Mouse (Mus musculus): ENCODE results near the gene Lrfn1. TPM values are rescaled to one million over a fixed set of nuclear protein-coding genes. Genes with fewer than 3 reads are reported as not detected.
A peak's percentile ranks its signal among the peaks of the same experiment; 100 is the strongest.

Lrfn1 gene
- polyA plus RNA-seq, 1 experiment, result 14.6 TPM

GRCm38 (mm10) chr7:28484192-28484591, 32.4 kb downstream of the Lrfn1 start:
- H3K27ac ChIP-seq (ENCODE audit: insufficient read depth, low read length), result no peak overlapping the region
- TF ChIP-seq CTCF (IDR thresholded peaks at IDR 0.05; ENCODE audit: low read depth, low read length) (no peak), EP300 (IDR thresholded peaks at IDR 0.05; ENCODE audit: insufficient read depth, low read depth, low read length) (peak; percentile 59; the same call in 1 of the 2 replicates), POLR2A (IDR thresholded peaks at IDR 0.05; ENCODE audit: insufficient read depth, low read length) (no peak)
- no peaks in the 10 kb centered on the region for H3K9me3 ChIP-seq (replicated peaks; ENCODE audit: control insufficient read depth, insufficient read depth, low read length, poor library complexity, severe bottlenecking)
- H3K27me3 ChIP-seq (ENCODE audit: control insufficient read depth, insufficient read depth, low read length, poor library complexity, severe bottlenecking), result no peaks in the 10 kb centered on the region
- H3K4me3 ChIP-seq (ENCODE audit: low read depth, low read length), result no peak overlapping the region
- H3K36me3 ChIP-seq (ENCODE audit: control insufficient read depth, insufficient read depth, low read length, poor library complexity, severe bottlenecking), result no peaks in the 10 kb centered on the region
- H3K4me1 ChIP-seq (ENCODE audit: control insufficient read depth, insufficient read depth, low read length), result peaks cover 5% of the 10 kb centered on the region
- no peak overlapping the region for H3K9ac ChIP-seq (ENCODE audit: low read depth, poor library complexity, severe bottlenecking)

- Histone ChIP-seq H3K4me1 (ENCODE audit: control insufficient read depth, insufficient read depth, low read length) (peaks cover 2% of the 10 kb centered on the region), H3K36me3 (ENCODE audit: control insufficient read depth, insufficient read depth, low read length, poor library complexity, severe bottlenecking) (no peaks in the 10 kb centered on the region), H3K4me3 (ENCODE audit: low read depth, low read length) (peak overlapping the region; percentile 61), H3K9me3 (replicated peaks; ENCODE audit: control insufficient read depth, insufficient read depth, low read length, poor library complexity, severe bottlenecking) (no peaks in the 10 kb centered on the region), H3K27ac (ENCODE audit: insufficient read depth, low read length) (peak overlapping the region; percentile 66), H3K27me3 (ENCODE audit: control insufficient read depth, insufficient read depth, low read length, poor library complexity, severe bottlenecking) (no peaks in the 10 kb centered on the region), H3K9ac (ENCODE audit: low read depth, poor library complexity, severe bottlenecking) (peak overlapping the region; percentile 34)
- no peak for TF ChIP-seq CTCF (IDR thresholded peaks at IDR 0.05; ENCODE audit: low read depth, low read length)
- TF ChIP-seq POLR2A (IDR thresholded peaks at IDR 0.05; ENCODE audit: insufficient read depth, low read length), result peak; percentile 73
These were observed 36.3 kb downstream of the Lrfn1 start for GRCm38 (mm10) chr7:28488030-28488491.

DNA sequence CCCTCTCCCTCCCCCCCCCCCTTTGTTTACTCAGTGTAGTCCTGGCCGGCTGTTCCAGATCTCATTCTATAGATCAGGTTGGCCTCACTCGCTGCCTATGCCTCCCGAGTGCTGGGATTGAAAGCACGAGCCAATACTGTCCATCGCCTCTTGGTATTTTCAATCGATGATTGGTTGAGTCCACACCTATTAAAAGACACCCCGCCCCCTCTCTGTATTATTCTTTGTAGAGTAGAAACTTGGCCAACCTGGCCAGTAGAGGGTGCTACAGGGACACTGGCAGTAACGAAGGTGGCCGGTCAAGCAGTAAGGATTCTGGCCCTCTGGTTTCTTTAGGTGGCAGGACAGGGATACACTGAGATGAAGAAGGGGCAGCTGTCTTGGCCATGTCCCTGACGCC, 38.6 kb downstream of the Lrfn1 start:
- Histone ChIP-seq H3K27me3 (ENCODE audit: control insufficient read depth, insufficient read depth, low read length, poor library complexity, severe bottlenecking) (no peaks in the 10 kb centered on the region), H3K4me3 (ENCODE audit: low read depth, low read length) (peak overlapping the region; percentile 78), H3K9me3 (replicated peaks; ENCODE audit: control insufficient read depth, insufficient read depth, low read length, poor library complexity, severe bottlenecking) (no peaks in the 10 kb centered on the region), H3K27ac (ENCODE audit: insufficient read depth, low read length) (0 out of 2 replicates have a peak overlapping the region, but pooled peaks have one; percentile 36), H3K4me1 (ENCODE audit: control insufficient read depth, insufficient read depth, low read length) (peaks cover 2% of the 10 kb centered on the region), H3K36me3 (ENCODE audit: control insufficient read depth, insufficient read depth, low read length, poor library complexity, severe bottlenecking) (no peaks in the 10 kb centered on the region), H3K9ac (ENCODE audit: low read depth, poor library complexity, severe bottlenecking) (peak overlapping the region; percentile 49)
- TF ChIP-seq CTCF (IDR thresholded peaks at IDR 0.05; ENCODE audit: low read depth, low read length), result peak; percentile 78
- TF ChIP-seq POLR2A (IDR thresholded peaks at IDR 0.05; ENCODE audit: insufficient read depth, low read length), result no peak
- TF ChIP-seq EP300 (IDR thresholded peaks at IDR 0.05; ENCODE audit: insufficient read depth, low read depth, low read length), result no peak

GRCm38 (mm10) chr7:28490903-28491302, 39.1 kb downstream of the Lrfn1 start:
- Histone ChIP-seq H3K27me3 (ENCODE audit: control insufficient read depth, insufficient read depth, low read length, poor library complexity, severe bottlenecking) (no peaks in the 10 kb centered on the region), H3K4me3 (ENCODE audit: low read depth, low read length) (peak overlapping the region; percentile 78), H3K9me3 (replicated peaks; ENCODE audit: control insufficient read depth, insufficient read depth, low read length, poor library complexity, severe bottlenecking) (no peaks in the 10 kb centered on the region), H3K9ac (ENCODE audit: low read depth, poor library complexity, severe bottlenecking) (peak overlapping the region; percentile 49), H3K27ac (ENCODE audit: insufficient read depth, low read length) (0 out of 2 replicates have a peak overlapping the region, but pooled peaks have one; percentile 36), H3K4me1 (ENCODE audit: control insufficient read depth, insufficient read depth, low read length) (peaks cover 2% of the 10 kb centered on the region), H3K36me3 (ENCODE audit: control insufficient read depth, insufficient read depth, low read length, poor library complexity, severe bottlenecking) (no peaks in the 10 kb centered on the region)
- TF ChIP-seq CTCF (IDR thresholded peaks at IDR 0.05; ENCODE audit: low read depth, low read length) (no peak), POLR2A (IDR thresholded peaks at IDR 0.05; ENCODE audit: insufficient read depth, low read length) (no peak), EP300 (IDR thresholded peaks at IDR 0.05; ENCODE audit: insufficient read depth, low read depth, low read length) (no peak)

GRCm38 (mm10) chr7:28492310-28492709, 40.5 kb downstream of the Lrfn1 start:
- no peak for TF ChIP-seq EP300 (IDR thresholded peaks at IDR 0.05; ENCODE audit: insufficient read depth, low read depth, low read length)
- TF ChIP-seq CTCF (IDR thresholded peaks at IDR 0.05; ENCODE audit: low read depth, low read length), result no peak
- no peak for TF ChIP-seq POLR2A (IDR thresholded peaks at IDR 0.05; ENCODE audit: insufficient read depth, low read length)
- Histone ChIP-seq H3K27ac (ENCODE audit: insufficient read depth, low read length) (peak overlapping the region; percentile 51), H3K9ac (ENCODE audit: low read depth, poor library complexity, severe bottlenecking) (no peak overlapping the region), H3K27me3 (ENCODE audit: control insufficient read depth, insufficient read depth, low read length, poor library complexity, severe bottlenecking) (no peaks in the 10 kb centered on the region), H3K4me3 (ENCODE audit: low read depth, low read length) (peak overlapping the region; percentile 35), H3K9me3 (replicated peaks; ENCODE audit: control insufficient read depth, insufficient read depth, low read length, poor library complexity, severe bottlenecking) (no peaks in the 10 kb centered on the region), H3K36me3 (ENCODE audit: control insufficient read depth, insufficient read depth, low read length, poor library complexity, severe bottlenecking) (no peaks in the 10 kb centered on the region), H3K4me1 (ENCODE audit: control insufficient read depth, insufficient read depth, low read length) (peaks cover 2% of the 10 kb centered on the region)

- TF ChIP-seq EP300 (IDR thresholded peaks at IDR 0.05; ENCODE audit: insufficient read depth, low read depth, low read length), result no peak
- no peak for TF ChIP-seq POLR2A (IDR thresholded peaks at IDR 0.05; ENCODE audit: insufficient read depth, low read length)
- no peak for TF ChIP-seq CTCF (IDR thresholded peaks at IDR 0.05; ENCODE audit: low read depth, low read length)
- no peak overlapping the region for H3K9ac ChIP-seq (ENCODE audit: low read depth, poor library complexity, severe bottlenecking)
- H3K27ac ChIP-seq (ENCODE audit: insufficient read depth, low read length), result no peak overlapping the region
- no peaks in the 10 kb centered on the region for H3K9me3 ChIP-seq (replicated peaks; ENCODE audit: control insufficient read depth, insufficient read depth, low read length, poor library complexity, severe bottlenecking)
- no peaks in the 10 kb centered on the region for H3K27me3 ChIP-seq (ENCODE audit: control insufficient read depth, insufficient read depth, low read length, poor library complexity, severe bottlenecking)
- no peaks in the 10 kb centered on the region for H3K4me1 ChIP-seq (ENCODE audit: control insufficient read depth, insufficient read depth, low read length)
- no peak overlapping the region for H3K4me3 ChIP-seq (ENCODE audit: low read depth, low read length)
- no peaks in the 10 kb centered on the region for H3K36me3 ChIP-seq (ENCODE audit: control insufficient read depth, insufficient read depth, low read length, poor library complexity, severe bottlenecking)
These were observed 43.6 kb downstream of the Lrfn1 start for GRCm38 (mm10) chr7:28495426-28495825.

All from ES-Bruce4 (cell line).